Mouse (Mus musculus) lung, adult 18-20 months (tissue): ENCODE results near the gene Specc1.

Experiments used
- DNase-seq, 2 experiments: peaks; one replicate each; pipeline ENCODE4 v3.0.0; 2022; ENCODE audit warnings: mixed read lengths in 2 of 2

The Specc1 gene

DNA sequence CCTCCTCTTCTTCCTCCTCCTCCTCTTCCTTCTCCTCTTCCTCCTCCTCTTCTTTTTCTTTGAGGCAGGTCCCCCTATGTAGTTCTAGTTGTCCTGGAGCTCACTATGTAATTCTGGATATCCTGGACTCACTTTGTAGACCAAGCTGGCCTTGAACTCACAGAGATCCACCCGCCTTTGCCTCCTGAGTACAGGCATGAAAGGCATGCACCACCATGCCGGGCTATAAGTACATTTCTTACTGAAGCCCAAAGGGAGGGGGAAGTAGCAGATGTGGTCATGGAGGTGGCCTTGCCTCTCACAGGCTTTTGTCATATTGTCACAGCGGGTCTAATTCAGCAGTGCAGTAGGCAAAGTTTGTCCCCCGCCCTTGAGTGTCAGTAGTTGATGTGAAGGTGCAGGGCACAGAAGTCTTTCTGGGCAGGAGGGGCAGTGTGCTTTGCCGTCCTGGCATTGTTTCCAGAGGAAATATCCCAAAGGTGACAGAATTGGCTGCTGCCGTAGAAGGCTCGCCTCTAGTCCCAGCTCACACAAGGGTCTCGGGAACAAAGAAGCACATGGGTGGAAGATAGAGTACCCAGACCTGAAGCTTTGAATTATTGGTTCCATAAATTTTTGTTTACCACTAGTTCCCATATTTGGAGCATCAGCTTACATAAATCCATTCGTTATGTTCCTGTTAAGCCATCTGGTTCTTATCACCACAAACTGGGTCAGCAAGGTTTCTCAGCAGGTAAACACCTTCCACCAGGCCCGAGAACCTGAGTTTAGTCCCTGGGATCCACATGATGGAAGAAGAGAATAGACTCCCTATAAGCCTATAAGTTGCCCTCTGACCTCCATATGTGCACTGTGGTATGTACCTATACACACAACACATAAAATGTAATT lies 62.0 kb downstream of the Specc1 start:
- DNase-seq = peak in 1 of 2 experiments; percentile 29

GRCm38 (mm10) chr11:62019857-62020256 lies 63.3 kb downstream of the Specc1 start:
- DNase-seq = no peak

DNA sequence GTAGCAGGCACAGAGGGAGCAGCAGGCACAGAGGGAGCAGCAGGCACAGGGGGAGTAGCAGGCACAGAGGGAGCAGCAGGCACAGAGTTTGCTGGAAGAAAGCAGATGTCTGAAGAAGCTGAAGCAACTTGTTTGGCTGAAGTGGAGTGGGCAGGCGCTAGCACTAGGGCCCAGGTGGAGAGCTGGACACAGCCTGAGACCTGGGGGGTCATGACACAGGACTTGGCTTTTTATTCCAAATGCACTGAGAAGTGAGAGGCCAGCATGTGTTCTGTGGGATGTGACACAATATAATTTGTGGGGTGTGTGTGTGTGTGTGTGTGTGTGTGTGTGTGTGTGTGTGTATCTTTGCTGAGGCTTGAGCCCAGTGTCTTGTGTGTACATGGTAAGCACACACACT lies 64.3 kb downstream of the Specc1 start:
- no peak for DNase-seq

DNA sequence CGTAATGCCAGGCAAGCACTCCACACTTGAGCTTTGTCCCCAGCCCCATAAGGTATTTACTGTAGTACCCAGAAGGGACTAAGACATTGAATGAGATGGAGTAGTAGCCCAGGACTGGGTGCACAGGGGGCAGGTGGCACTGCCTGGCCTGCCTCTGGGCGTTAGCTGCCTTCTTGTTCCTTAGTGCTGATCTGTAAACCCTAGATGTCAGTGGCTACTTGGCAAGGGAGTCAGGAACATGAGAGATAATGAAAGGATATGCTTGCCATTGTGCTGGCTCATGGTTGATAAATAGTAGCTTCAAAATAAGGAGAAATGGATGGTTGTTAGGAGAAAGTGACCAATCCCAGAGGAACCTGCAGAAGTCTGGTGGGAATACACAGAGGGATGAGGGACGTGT lies 65.5 kb downstream of the Specc1 start:
- DNase-seq = peak in 1 of 2 experiments; percentile 44

GRCm38 (mm10) chr11:62022718-62023493 lies 66.3 kb downstream of the Specc1 start:
- DNase-seq = peak; percentile 38 to 58

DNA sequence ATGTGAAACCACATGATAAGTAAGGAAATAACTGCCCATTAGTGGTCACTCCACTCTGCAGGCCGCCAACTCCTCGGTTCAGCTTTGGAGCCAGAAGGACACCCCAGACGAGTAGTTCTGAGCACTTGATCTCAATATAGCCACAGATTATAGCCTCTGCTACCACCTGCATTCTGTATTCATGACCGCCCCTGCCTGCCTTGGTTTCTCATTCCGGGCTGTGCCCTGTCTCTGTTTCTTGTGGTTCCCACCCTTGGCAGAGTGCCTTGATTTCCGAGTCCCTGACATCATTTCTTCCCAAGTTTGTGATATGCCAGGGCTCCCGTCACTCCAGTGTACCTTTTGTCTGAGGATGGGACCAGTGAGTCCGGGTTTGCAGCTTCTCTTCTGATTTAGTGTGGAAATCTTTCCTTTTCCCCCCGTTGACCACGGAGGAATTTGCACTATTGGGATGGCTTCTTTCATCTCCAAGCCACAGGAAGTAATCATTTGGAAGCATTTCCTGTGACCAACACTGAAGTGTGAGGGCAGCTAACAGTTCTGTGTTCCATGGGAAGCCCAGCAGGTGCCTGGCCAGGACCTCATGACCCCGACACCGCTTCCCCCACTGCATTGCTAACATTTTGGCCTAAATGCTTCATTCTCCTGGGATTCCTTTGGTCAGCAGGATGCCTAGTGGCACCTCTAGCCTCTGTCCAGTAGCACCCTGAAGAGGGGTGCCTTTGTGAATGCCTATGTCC lies 67.1 kb downstream of the Specc1 start:
- DNase-seq = peak; percentile 58 to 70

GRCm38 (mm10) chr11:62024234-62024601 lies 67.7 kb downstream of the Specc1 start:
- no peak for DNase-seq

DNA sequence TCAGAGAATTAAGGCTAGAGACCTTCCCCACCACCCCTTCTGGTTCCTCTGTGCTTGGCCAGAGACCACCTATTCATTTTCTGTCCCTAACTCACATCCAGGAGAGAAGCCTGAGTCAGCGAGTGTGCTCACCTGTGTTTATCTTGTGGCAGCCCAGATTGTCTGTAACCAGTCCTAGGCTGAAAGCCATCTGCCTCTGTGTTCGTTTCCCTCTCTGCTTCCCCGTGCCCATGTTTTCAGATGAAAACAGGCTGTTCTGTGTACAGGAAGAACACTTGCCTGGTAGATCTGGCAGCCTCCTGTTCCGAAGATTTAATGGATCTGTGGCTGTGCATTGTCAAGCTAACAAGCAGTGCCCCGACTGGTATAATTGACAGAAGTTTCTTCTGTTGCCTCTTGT lies 68.4 kb downstream of the Specc1 start:
- DNase-seq = no peak

DNA sequence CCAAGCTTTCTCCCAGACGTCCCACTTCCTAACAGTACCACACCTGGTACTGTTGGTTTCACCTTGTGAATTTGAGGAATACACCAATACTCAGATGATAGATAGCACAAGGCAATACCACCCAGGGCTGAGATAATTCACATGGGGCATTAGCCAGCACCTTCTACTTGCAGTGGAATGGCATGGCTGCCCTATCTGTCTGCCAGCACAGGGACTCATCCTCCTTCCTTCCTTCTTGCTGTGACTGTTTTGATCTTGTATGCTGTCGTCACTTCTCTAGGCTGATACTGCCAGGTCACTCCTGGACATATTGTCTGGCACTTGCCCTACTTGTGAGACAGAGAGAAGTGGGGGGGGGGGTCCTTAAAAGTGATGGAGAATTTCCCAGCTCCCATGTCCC lies 69.2 kb downstream of the Specc1 start:
- DNase-seq = no peak

DNA sequence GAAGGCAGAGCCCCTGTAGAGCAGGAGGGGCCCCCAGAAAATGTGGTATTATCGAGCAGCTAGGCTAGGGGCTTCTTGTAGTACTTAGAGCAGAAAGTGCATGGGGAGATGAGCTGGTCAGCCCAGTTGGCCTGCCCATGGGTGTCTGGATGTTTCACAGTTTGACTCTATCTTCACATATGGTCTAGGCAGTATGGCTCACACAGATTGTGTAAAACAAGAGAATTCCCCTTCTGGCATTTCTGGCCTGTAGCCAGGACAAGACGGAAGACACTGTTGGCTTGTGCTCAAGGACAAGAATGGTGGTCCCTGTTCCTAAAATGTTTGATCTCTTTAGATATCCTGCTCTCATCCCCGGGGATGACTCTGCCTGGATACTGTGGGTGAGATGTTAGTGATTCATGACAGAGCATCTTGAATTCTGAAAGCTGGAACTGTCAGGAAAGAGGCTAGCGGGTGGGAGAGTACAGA lies 69.8 kb downstream of the Specc1 start:
- no peak for DNase-seq

DNA sequence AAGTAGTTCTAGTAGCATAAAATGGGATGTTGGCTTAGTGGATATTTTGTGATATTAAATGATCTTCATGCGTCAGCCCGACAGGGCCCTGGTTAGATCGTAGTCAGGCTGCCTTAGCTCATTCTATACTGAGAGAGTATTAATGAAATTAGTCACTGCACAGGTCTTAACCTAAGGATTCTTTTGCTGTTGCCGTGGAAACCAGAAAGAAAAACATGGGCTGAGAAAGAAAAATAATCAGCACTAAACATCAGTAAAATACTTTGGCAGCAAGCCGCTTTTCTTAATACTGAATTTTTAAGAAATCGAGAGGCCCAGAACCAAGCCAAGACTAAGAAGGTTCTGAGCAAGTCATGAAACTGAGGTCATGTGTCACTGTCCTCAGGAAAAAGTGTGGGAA lies 70.7 kb downstream of the Specc1 start:
- no peak for DNase-seq

DNA sequence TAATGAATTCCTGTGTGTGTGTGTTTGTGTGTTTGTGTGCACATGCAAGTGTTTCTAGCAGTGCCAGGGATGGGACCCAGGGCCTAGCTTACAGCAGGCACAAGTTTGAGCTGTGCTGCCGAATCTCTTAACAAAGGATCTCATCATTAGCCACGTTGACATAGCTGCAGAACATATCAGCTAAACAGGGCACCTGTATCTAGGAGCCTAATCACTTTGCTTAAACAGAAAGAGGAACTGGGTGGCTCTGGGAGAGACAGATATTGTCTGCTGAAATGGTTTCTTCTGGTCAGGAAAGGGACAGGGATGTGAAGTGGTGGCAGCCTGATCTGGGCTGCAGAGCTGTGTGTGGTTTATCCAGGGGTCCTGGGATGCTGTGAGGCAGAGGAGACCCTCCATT lies 71.1 kb downstream of the Specc1 start:
- no peak for DNase-seq

- no peak for DNase-seq
Observed at GRCm38 (mm10) chr11:62029171-62029570, 72.6 kb downstream of the Specc1 start.

DNA sequence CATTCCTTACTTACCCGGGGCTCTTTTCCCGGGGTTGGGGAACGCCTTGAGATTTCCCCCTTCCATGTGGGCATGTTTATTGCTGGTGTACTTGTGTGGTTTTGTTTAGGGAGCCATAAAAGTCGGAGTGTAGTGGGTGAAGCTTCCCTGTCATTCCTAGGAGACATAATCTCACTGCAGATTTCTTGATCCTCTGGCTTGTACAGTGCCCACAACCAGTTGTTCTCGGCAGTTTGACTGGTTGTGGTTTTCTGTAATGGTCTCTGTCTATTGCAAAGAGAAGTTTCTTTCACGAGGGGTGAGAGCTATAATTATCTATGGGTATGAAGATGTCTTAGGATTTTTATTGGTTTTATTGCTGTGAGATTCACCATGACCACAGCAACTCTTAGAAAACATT lies 78.0 kb downstream of the Specc1 start:
- DNase-seq = no peak

- no peak for DNase-seq
Observed at GRCm38 (mm10) chr11:62035220-62035619, 78.7 kb downstream of the Specc1 start.

- no peak for DNase-seq
Observed at GRCm38 (mm10) chr11:62040122-62040521, 83.6 kb downstream of the Specc1 start.

GRCm38 (mm10) chr11:62044627-62045026 lies 88.1 kb downstream of the Specc1 start:
- no peak for DNase-seq

DNA sequence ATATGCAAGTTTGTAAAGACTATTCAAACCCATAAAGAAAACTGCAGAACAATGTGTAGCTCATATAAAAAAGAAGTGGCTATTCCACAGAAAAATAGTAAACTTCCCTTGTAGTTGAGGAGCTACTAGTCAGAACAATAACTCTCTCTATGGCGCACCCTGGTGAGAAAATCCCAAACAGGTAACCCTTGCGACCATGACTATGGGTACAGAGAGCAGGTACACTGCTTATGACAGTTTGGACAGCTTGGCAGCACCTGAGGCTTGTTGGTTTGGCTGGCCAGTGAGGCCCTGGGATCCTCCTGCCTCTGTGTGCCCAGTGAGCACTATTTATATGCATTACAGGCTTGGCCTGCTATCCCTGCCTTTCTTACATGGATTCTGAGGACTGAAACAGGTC lies 89.4 kb downstream of the Specc1 start:
- no peak for DNase-seq

- peak; percentile 63 to 76 for DNase-seq
Observed at GRCm38 (mm10) chr11:62047817-62048640, 91.5 kb downstream of the Specc1 start.

DNA sequence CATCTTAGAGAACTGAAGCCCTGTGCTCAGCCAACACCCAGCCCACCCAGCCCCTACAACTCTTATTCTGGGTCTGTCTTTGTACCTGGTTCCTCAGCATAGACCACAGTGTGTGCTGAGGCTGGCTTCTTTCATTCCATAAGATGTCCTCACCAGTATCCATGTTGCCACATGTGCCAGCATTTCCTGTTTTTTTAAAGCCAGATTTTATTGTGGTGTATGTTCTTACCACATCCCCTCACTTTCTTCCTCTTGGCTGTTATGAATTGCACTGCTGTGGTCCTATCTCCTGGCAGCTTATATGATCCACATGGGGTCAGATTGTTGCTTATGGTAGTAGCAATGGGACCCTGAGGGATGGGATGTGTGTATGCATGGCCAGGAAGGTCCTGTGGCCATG lies 92.6 kb downstream of the Specc1 start:
- no peak for DNase-seq

- DNase-seq = no peak
Observed at GRCm38 (mm10) chr11:62050356-62051330, 94.1 kb downstream of the Specc1 start.
